Mouse (Mus musculus): ENCODE measurements around the gene Fam19a4. TPM values are rescaled to one million over a fixed set of nuclear protein-coding genes. Genes with fewer than 3 reads are reported as not detected.
A peak's percentile ranks its signal among the peaks of the same experiment; 100 is the strongest.

Fam19a4 gene
- polyA plus RNA-seq, 1 experiment, result not detected

GRCm38 (mm10) chr6:97052196-97052770 is 7.9 kb downstream of the Fam19a4 start:
- TF ChIP-seq POLR2A (IDR thresholded peaks at IDR 0.05; ENCODE audit: low read depth, low read length) (no peak), CTCF (IDR thresholded peaks at IDR 0.05; ENCODE audit: borderline replicate concordance, insufficient read depth, low read length) (no peak)

GRCm38 (mm10) chr6:97048403-97048802 is 11.8 kb downstream of the Fam19a4 start:
- H3K27ac ChIP-seq (ENCODE audit: insufficient read depth, low read length), result no peak overlapping the region
- TF ChIP-seq POLR2A (IDR thresholded peaks at IDR 0.05; ENCODE audit: low read depth, low read length) (no peak), CTCF (IDR thresholded peaks at IDR 0.05; ENCODE audit: borderline replicate concordance, insufficient read depth, low read length) (no peak)
- no peaks in the 10 kb centered on the region for H3K4me1 ChIP-seq (ENCODE audit: control insufficient read depth, insufficient read depth, low read length)
- no peak overlapping the region for H3K4me3 ChIP-seq (ENCODE audit: insufficient read depth, low read length)

More at GRCm38 (mm10) chr6:97052196-97052770, 7.9 kb downstream of the Fam19a4 start:
- Histone ChIP-seq H3K4me3 (ENCODE audit: insufficient read depth, low read length) (no peak overlapping the region), H3K27ac (ENCODE audit: insufficient read depth, low read length) (no peak overlapping the region), H3K4me1 (ENCODE audit: control insufficient read depth, insufficient read depth, low read length) (no peaks in the 10 kb centered on the region)

GRCm38 (mm10) chr6:97046541-97046940 is 13.7 kb downstream of the Fam19a4 start:
- H3K4me3 ChIP-seq (ENCODE audit: insufficient read depth, low read length), result no peak overlapping the region
- H3K4me1 ChIP-seq (ENCODE audit: control insufficient read depth, insufficient read depth, low read length), result no peaks in the 10 kb centered on the region
- no peak for TF ChIP-seq CTCF (IDR thresholded peaks at IDR 0.05; ENCODE audit: borderline replicate concordance, insufficient read depth, low read length)
- no peak for TF ChIP-seq POLR2A (IDR thresholded peaks at IDR 0.05; ENCODE audit: low read depth, low read length)
- H3K27ac ChIP-seq (ENCODE audit: insufficient read depth, low read length), result no peak overlapping the region

GRCm38 (mm10) chr6:97027110-97027677 is 33.0 kb downstream of the Fam19a4 start:
- TF ChIP-seq CTCF (IDR thresholded peaks at IDR 0.05; ENCODE audit: borderline replicate concordance, insufficient read depth, low read length) (no peak), POLR2A (IDR thresholded peaks at IDR 0.05; ENCODE audit: low read depth, low read length) (no peak)
- H3K4me3 ChIP-seq (ENCODE audit: insufficient read depth, low read length), result no peak overlapping the region
- H3K4me1 ChIP-seq (ENCODE audit: control insufficient read depth, insufficient read depth, low read length), result no peaks in the 10 kb centered on the region
- no peak overlapping the region for H3K27ac ChIP-seq (ENCODE audit: insufficient read depth, low read length)

GRCm38 (mm10) chr6:97019323-97019722 is 40.9 kb downstream of the Fam19a4 start:
- H3K4me3 ChIP-seq (ENCODE audit: insufficient read depth, low read length), result no peak overlapping the region
- TF ChIP-seq CTCF (IDR thresholded peaks at IDR 0.05; ENCODE audit: borderline replicate concordance, insufficient read depth, low read length) (no peak), POLR2A (IDR thresholded peaks at IDR 0.05; ENCODE audit: low read depth, low read length) (no peak)

GRCm38 (mm10) chr6:97016711-97017110 is 43.5 kb downstream of the Fam19a4 start:
- Histone ChIP-seq H3K4me3 (ENCODE audit: insufficient read depth, low read length) (no peak overlapping the region), H3K4me1 (ENCODE audit: control insufficient read depth, insufficient read depth, low read length) (no peaks in the 10 kb centered on the region; the same call in 1 of the 2 replicates)
- no peak for TF ChIP-seq CTCF (IDR thresholded peaks at IDR 0.05; ENCODE audit: borderline replicate concordance, insufficient read depth, low read length)
- no peak for TF ChIP-seq POLR2A (IDR thresholded peaks at IDR 0.05; ENCODE audit: low read depth, low read length)

More at GRCm38 (mm10) chr6:97019323-97019722, 40.9 kb downstream of the Fam19a4 start:
- H3K27ac ChIP-seq (ENCODE audit: insufficient read depth, low read length), result no peak overlapping the region
- H3K4me1 ChIP-seq (ENCODE audit: control insufficient read depth, insufficient read depth, low read length), result no peaks in the 10 kb centered on the region; the same call in 1 of the 2 replicates

GRCm38 (mm10) chr6:97016018-97016417 is 44.2 kb downstream of the Fam19a4 start:
- Histone ChIP-seq H3K4me3 (ENCODE audit: insufficient read depth, low read length) (no peak overlapping the region), H3K4me1 (ENCODE audit: control insufficient read depth, insufficient read depth, low read length) (no peaks in the 10 kb centered on the region; the same call in 1 of the 2 replicates), H3K27ac (ENCODE audit: insufficient read depth, low read length) (no peak overlapping the region)
- TF ChIP-seq POLR2A (IDR thresholded peaks at IDR 0.05; ENCODE audit: low read depth, low read length) (no peak), CTCF (IDR thresholded peaks at IDR 0.05; ENCODE audit: borderline replicate concordance, insufficient read depth, low read length) (no peak)

More at GRCm38 (mm10) chr6:97016711-97017110, 43.5 kb downstream of the Fam19a4 start:
- no peak overlapping the region for H3K27ac ChIP-seq (ENCODE audit: insufficient read depth, low read length)

GRCm38 (mm10) chr6:97006513-97007094 is 53.6 kb downstream of the Fam19a4 start:
- TF ChIP-seq CTCF (IDR thresholded peaks at IDR 0.05; ENCODE audit: borderline replicate concordance, insufficient read depth, low read length), result peak; percentile 58; the same call in 1 of the 2 replicates
- TF ChIP-seq POLR2A (IDR thresholded peaks at IDR 0.05; ENCODE audit: low read depth, low read length), result no peak
- H3K4me3 ChIP-seq (ENCODE audit: insufficient read depth, low read length), result no peak overlapping the region
- no peaks in the 10 kb centered on the region for H3K4me1 ChIP-seq (ENCODE audit: control insufficient read depth, insufficient read depth, low read length)
- H3K27ac ChIP-seq (ENCODE audit: insufficient read depth, low read length), result no peak overlapping the region

GRCm38 (mm10) chr6:97005038-97005437 is 55.2 kb downstream of the Fam19a4 start:
- H3K4me3 ChIP-seq (ENCODE audit: insufficient read depth, low read length), result no peak overlapping the region
- H3K4me1 ChIP-seq (ENCODE audit: control insufficient read depth, insufficient read depth, low read length), result no peaks in the 10 kb centered on the region
- no peak overlapping the region for H3K27ac ChIP-seq (ENCODE audit: insufficient read depth, low read length)
- no peak for TF ChIP-seq POLR2A (IDR thresholded peaks at IDR 0.05; ENCODE audit: low read depth, low read length)
- peak; percentile 48; the same call in 1 of the 2 replicates for TF ChIP-seq CTCF (IDR thresholded peaks at IDR 0.05; ENCODE audit: borderline replicate concordance, insufficient read depth, low read length)

Measured in embryonic fibroblast, embryonic 13.5 days (primary cell).